Mouse (Mus musculus): ENCODE measurements at regions not wholly inside any gene's neighbourhood (a gene's known extent, or its start where the extent isn't known, plus 50 kb on each side); places are given as distances from the start of the nearest gene placed in this dataset.

- Histone ChIP-seq H3K27me3 (ENCODE audit: insufficient read depth, low read length) (no peaks in the 10 kb centered on the region), H3K4me3 (ENCODE audit: low read depth, low read length) (no peak overlapping the region), H3K36me3 (ENCODE audit: insufficient read depth) (no peaks in the 10 kb centered on the region), H3K9ac (no peak overlapping the region), H3K27ac (ENCODE audit: low read depth, low read length) (no peak overlapping the region), H3K4me1 (ENCODE audit: insufficient read depth) (no peaks in the 10 kb centered on the region), H3K4me2 (ENCODE audit: low read depth) (no peak overlapping the region), H3K9me3 (ENCODE audit: low read length) (no peaks in the 10 kb centered on the region)
- WGBS: 89% methylated on average over 6 of the region's 6 CpGs
- no peak for DNase-seq
- TF ChIP-seq CTCF (IDR thresholded peaks at IDR 0.05; ENCODE audit: low read depth): no peak
- no peak for ATAC-seq
These were observed 186.0 kb upstream of the Gm11114 start for GRCm38 (mm10) chr9:85126541-85126940.

- TF ChIP-seq CTCF (IDR thresholded peaks at IDR 0.05; ENCODE audit: low read depth): no peak
- Histone ChIP-seq H3K9ac (no peak overlapping the region), H3K36me3 (ENCODE audit: insufficient read depth) (no peaks in the 10 kb centered on the region), H3K4me3 (ENCODE audit: low read depth, low read length) (no peak overlapping the region), H3K9me3 (ENCODE audit: low read length) (no peaks in the 10 kb centered on the region), H3K27ac (ENCODE audit: low read depth, low read length) (no peak overlapping the region), H3K4me2 (ENCODE audit: low read depth) (no peak overlapping the region), H3K4me1 (ENCODE audit: insufficient read depth) (no peaks in the 10 kb centered on the region), H3K27me3 (ENCODE audit: insufficient read depth, low read length) (no peaks in the 10 kb centered on the region)
- no peak for DNase-seq
- WGBS: 78% methylated on average over 4 of the region's 4 CpGs
- no peak for ATAC-seq
These were observed 185.5 kb upstream of the Gm11114 start for GRCm38 (mm10) chr9:85127107-85127506.

DNA sequence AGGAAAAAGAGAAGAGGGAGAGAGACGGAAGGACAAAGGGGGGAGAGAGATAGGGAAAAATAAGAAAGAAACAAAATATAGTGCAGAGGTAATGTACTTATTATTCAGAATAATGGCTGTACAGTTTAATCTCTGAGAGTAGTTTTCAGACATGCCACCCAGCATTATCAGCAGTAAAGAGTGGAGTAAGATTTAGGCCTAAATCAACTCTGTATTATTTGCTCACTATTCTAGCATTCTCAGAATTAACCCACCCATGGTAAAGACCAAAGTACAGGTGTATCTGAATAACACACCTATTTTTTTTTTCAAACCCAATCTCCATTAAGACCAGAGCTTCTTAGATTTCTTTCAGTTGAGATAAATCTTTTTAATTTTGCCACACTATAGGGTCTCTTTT, 177.7 kb upstream of the Gm11114 start:
- no peak for TF ChIP-seq CTCF (IDR thresholded peaks at IDR 0.05; ENCODE audit: low read depth)
- Histone ChIP-seq H3K9ac (no peak overlapping the region), H3K4me3 (ENCODE audit: low read depth, low read length) (no peak overlapping the region), H3K9me3 (ENCODE audit: low read length) (no peaks in the 10 kb centered on the region), H3K36me3 (ENCODE audit: insufficient read depth) (no peaks in the 10 kb centered on the region), H3K4me1 (ENCODE audit: insufficient read depth) (no peaks in the 10 kb centered on the region), H3K27ac (ENCODE audit: low read depth, low read length) (no peak overlapping the region), H3K4me2 (ENCODE audit: low read depth) (no peak overlapping the region), H3K27me3 (ENCODE audit: insufficient read depth, low read length) (no peaks in the 10 kb centered on the region)
- DNase-seq: no peak
- WGBS: 94% methylated on average over 1 of the region's 1 CpGs
- ATAC-seq: no peak

GRCm38 (mm10) chr9:85136715-85137582, 175.6 kb upstream of the Gm11114 start:
- no peak overlapping the region for H3K4me2 ChIP-seq (ENCODE audit: low read depth)
- no peaks in the 10 kb centered on the region for H3K4me1 ChIP-seq (ENCODE audit: insufficient read depth)
- H3K9me3 ChIP-seq (ENCODE audit: low read length): no peaks in the 10 kb centered on the region
- no peaks in the 10 kb centered on the region for H3K27me3 ChIP-seq (ENCODE audit: insufficient read depth, low read length)
- DNase-seq (no peak), ATAC-seq (no peak)
- H3K36me3 ChIP-seq (ENCODE audit: insufficient read depth): no peaks in the 10 kb centered on the region
- H3K9ac ChIP-seq: no peak overlapping the region
- WGBS: 80% methylated on average over 6 of the region's 6 CpGs
- TF ChIP-seq CTCF (IDR thresholded peaks at IDR 0.05; ENCODE audit: low read depth): no peak
- no peak overlapping the region for H3K27ac ChIP-seq (ENCODE audit: low read depth, low read length)
- H3K4me3 ChIP-seq (ENCODE audit: low read depth, low read length): no peak overlapping the region

DNA sequence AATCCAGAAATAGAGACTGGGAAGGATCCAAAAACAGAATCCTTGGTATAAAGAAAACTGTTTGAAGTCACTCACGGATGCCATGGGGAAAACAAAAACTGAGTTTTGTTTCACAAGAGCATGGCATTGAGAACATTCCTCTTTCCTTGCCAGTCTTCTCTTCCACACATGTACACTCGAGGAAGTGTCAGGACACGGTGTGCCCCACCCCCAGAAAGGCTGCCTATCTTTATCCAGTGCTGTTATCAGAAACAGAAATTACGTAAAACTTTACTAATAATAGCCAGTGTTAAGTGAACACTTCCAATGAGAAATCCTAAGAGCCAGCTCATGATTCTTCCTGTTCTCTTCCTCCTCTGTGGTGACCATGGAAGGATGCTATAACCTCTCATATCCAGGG, 172.7 kb upstream of the Gm11114 start:
- Histone ChIP-seq H3K36me3 (ENCODE audit: insufficient read depth) (no peaks in the 10 kb centered on the region), H3K4me2 (ENCODE audit: low read depth) (no peak overlapping the region), H3K4me3 (ENCODE audit: low read depth, low read length) (no peak overlapping the region), H3K9me3 (ENCODE audit: low read length) (no peaks in the 10 kb centered on the region), H3K27ac (ENCODE audit: low read depth, low read length) (no peak overlapping the region), H3K27me3 (ENCODE audit: insufficient read depth, low read length) (no peaks in the 10 kb centered on the region), H3K9ac (no peak overlapping the region), H3K4me1 (ENCODE audit: insufficient read depth) (no peaks in the 10 kb centered on the region)
- DNase-seq (no peak), ATAC-seq (no peak)
- TF ChIP-seq CTCF (IDR thresholded peaks at IDR 0.05; ENCODE audit: low read depth): no peak
- WGBS: 62% methylated on average over 4 of the region's 4 CpGs

DNA sequence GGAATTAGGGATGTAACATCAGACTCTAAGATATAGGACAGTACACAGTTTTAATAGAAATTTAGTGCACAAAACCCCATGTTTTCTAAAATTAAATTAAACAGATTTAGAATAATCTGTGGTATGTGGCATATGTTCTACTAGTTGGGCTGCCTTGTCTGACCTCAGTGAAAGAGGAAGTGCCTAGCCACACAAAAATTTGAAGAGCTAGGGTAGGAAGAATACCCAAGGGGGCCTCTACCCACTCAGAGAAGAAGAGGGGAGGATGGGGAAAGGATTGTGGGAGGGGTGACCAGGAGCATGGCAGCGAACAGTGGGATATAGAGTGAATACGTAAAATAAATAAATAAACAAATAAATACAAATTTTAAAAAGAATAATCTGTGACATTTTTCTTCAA, 168.2 kb upstream of the Gm11114 start:
- no peak for ATAC-seq
- Histone ChIP-seq H3K27ac (ENCODE audit: low read depth, low read length) (no peak overlapping the region), H3K4me1 (ENCODE audit: insufficient read depth) (no peaks in the 10 kb centered on the region), H3K9me3 (ENCODE audit: low read length) (no peaks in the 10 kb centered on the region), H3K4me3 (ENCODE audit: low read depth, low read length) (no peak overlapping the region), H3K27me3 (ENCODE audit: insufficient read depth, low read length) (no peaks in the 10 kb centered on the region), H3K36me3 (ENCODE audit: insufficient read depth) (no peaks in the 10 kb centered on the region), H3K9ac (no peak overlapping the region), H3K4me2 (ENCODE audit: low read depth) (no peak overlapping the region)
- no peak for DNase-seq
- no peak for TF ChIP-seq CTCF (IDR thresholded peaks at IDR 0.05; ENCODE audit: low read depth)
- WGBS: 92% methylated on average over 2 of the region's 2 CpGs

DNA sequence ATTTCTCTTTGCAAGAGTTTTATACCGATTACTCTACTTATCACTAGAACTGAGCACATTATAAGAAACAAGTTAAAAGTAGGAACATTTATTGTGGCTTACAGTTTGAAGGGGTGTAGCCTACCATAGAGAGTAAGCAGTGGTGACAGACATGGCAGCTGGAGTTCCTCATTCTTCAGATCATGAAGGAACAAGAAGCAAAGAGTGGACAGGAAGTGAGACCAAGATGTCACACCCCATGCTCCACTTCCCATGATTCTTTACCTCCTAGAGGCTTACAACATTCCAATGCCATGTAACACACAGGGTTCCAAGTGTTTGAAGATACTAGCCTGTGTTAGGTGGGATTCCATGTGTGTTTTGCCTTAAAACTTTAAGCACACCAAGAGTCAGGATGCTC, 146.9 kb upstream of the Gm11114 start:
- no peak overlapping the region for H3K27ac ChIP-seq (ENCODE audit: low read depth, low read length)
- H3K4me3 ChIP-seq (ENCODE audit: low read depth, low read length): no peak overlapping the region
- no peaks in the 10 kb centered on the region for H3K36me3 ChIP-seq (ENCODE audit: insufficient read depth)
- DNase-seq: no peak
- H3K4me1 ChIP-seq (ENCODE audit: insufficient read depth): no peaks in the 10 kb centered on the region
- no peak for ATAC-seq
- H3K9me3 ChIP-seq (ENCODE audit: low read length): no peaks in the 10 kb centered on the region
- 92% methylated on average over 1 of the region's 1 CpGs for WGBS
- no peak for TF ChIP-seq CTCF (IDR thresholded peaks at IDR 0.05; ENCODE audit: low read depth)
- no peak overlapping the region for H3K4me2 ChIP-seq (ENCODE audit: low read depth)
- H3K27me3 ChIP-seq (ENCODE audit: insufficient read depth, low read length): no peaks in the 10 kb centered on the region
- H3K9ac ChIP-seq: no peak overlapping the region

Measured in forebrain, postnatal 0 days (tissue).